Mouse (Mus musculus) forebrain, embryonic 11.5 days (tissue): ENCODE data around the gene Zfp831. TPM values are rescaled to one million over a fixed set of nuclear protein-coding genes. Genes with fewer than 3 reads are reported as not detected.

Source experiments
- ATAC-seq: fragments of 200-750 bp; cut with Nextera tagmentation; replicated peaks from 2 replicates; pipeline ENCODE4 v1.8.0; 2017; ENCODE audit warnings: moderate TSS enrichment; ENCODE audit not compliant: low FRiP score
- DNase-seq: peaks from one replicate; pipeline ENCODE4 v3.0.0-alpha.2; 2017; ENCODE audit warnings: low spot score
- H3K27ac ChIP-seq: fragments of 300-500 bp; sonication (generic); 2 replicates; pipeline ENCODE4 v1.5.1; 2014; ENCODE audit warnings: low read depth, low read length
- H3K27me3 ChIP-seq: fragments of 300-500 bp; sonication (generic); 2 replicates; pipeline ENCODE4 v1.6.1; 2014; ENCODE audit warnings: mild to moderate bottlenecking, low read length, mixed read lengths; ENCODE audit not compliant: control insufficient read depth, insufficient read depth
- H3K36me3 ChIP-seq: fragments of 300-500 bp; sonication (generic); 2 replicates; pipeline ENCODE4 v1.6.1; 2014; ENCODE audit warnings: mild to moderate bottlenecking, low read length, moderate library complexity, mixed read lengths; ENCODE audit not compliant: control insufficient read depth, insufficient read depth
- H3K4me1 ChIP-seq: fragments of 300-500 bp; sonication (generic); replicated peaks from 2 replicates; pipeline ENCODE4 v1.6.1; 2014; ENCODE audit warnings: low read length, mixed read lengths; ENCODE audit not compliant: control insufficient read depth, insufficient read depth
- H3K4me2 ChIP-seq: fragments of 300-500 bp; sonication (generic); 2 replicates; pipeline ENCODE4 v1.6.1; 2014; ENCODE audit warnings: low read depth, mild to moderate bottlenecking, low read length, moderate library complexity, mixed read lengths; ENCODE audit not compliant: severe bottlenecking
- H3K4me3 ChIP-seq: fragments of 300-500 bp; sonication (generic); 2 replicates; pipeline ENCODE4 v1.5.1; 2014; ENCODE audit warnings: low read depth, low read length
- H3K9ac ChIP-seq: fragments of 300-500 bp; sonication (generic); 2 replicates; pipeline ENCODE4 v1.6.1; 2014; ENCODE audit warnings: low read length
- H3K9me3 ChIP-seq: fragments of 300-500 bp; sonication (generic); 2 replicates; pipeline ENCODE4 v1.6.1; 2016; ENCODE audit warnings: low read length, mixed read lengths; ENCODE audit not compliant: control insufficient read depth
- WGBS: fragments of 180-500 bp; shearing (Covaris S2); extraction: QIAGEN DNeasy Blood & Tissue Kit; methylation state at CpG from one replicate; pipeline ENCODE4 v1.1.7; 2014; 5-methylcytosine and 5-hydroxymethylcytosine counted together
- polyA plus RNA-seq: library from polyadenylated mRNA; unstranded; fragments of >200 nt; fragmentation: Nextera tagmentation; extraction: Ambion mirVana; gene quantifications from 2 replicates; pipeline ENCODE4 v1.2.1, GENCODE M21; 2014

Gene Zfp831
- not detected in 2 replicates for polyA plus RNA-seq

- no peak for ATAC-seq
- 85% methylated on average over 18 of the region's 18 CpGs for WGBS
Measured at GRCm38 (mm10) chr2:174643448-174644144, at the start of gene Zfp831. TSS of gene Zfp831 (plus strand) at chr2:174643534.

GRCm38 (mm10) chr2:174594965-174595364, 48.4 kb upstream of the Zfp831 start:
- no peaks in the 10 kb centered on the region for H3K36me3 ChIP-seq
- H3K4me2 ChIP-seq = no peak overlapping the region
- H3K27me3 ChIP-seq = no peaks in the 10 kb centered on the region
- H3K4me1 ChIP-seq = no peaks in the 10 kb centered on the region
- H3K9ac ChIP-seq = no peak overlapping the region
- no peaks in the 10 kb centered on the region for H3K9me3 ChIP-seq
- no peak overlapping the region for H3K4me3 ChIP-seq
- ATAC-seq = no peak
- 71% methylated on average over 9 of the region's 9 CpGs for WGBS
- no peak for DNase-seq
- H3K27ac ChIP-seq = no peak overlapping the region

More at GRCm38 (mm10) chr2:174643448-174644144, at the start of gene Zfp831:
- DNase-seq = no peak
- Histone ChIP-seq H3K4me2 (no peak within 1 kb of the TSS), H3K27me3 (no peaks in the 10 kb centered on the region), H3K36me3 (no peaks in the 10 kb centered on the region), H3K4me3 (no peak within 1 kb of the TSS), H3K27ac (no peak within 1 kb of the TSS), H3K4me1 (no peaks in the 10 kb centered on the region), H3K9ac (no peak within 1 kb of the TSS), H3K9me3 (no peaks in the 10 kb centered on the region)

GRCm38 (mm10) chr2:174595611-174596010, 47.7 kb upstream of the Zfp831 start:
- DNase-seq = no peak
- Histone ChIP-seq H3K27ac (no peak overlapping the region), H3K4me2 (no peak overlapping the region), H3K36me3 (no peaks in the 10 kb centered on the region), H3K27me3 (no peaks in the 10 kb centered on the region), H3K9ac (no peak overlapping the region), H3K9me3 (no peaks in the 10 kb centered on the region), H3K4me3 (no peak overlapping the region), H3K4me1 (no peaks in the 10 kb centered on the region)
- no peak for ATAC-seq
- 94% methylated on average over 2 of the region's 2 CpGs for WGBS

- no peak for DNase-seq
Measured at GRCm38 (mm10) chr2:174596457-174596856, 46.9 kb upstream of the Zfp831 start.

GRCm38 (mm10) chr2:174598451-174598850, 44.9 kb upstream of the Zfp831 start:
- 79% methylated on average over 12 of the region's 12 CpGs for WGBS
- Histone ChIP-seq H3K27ac (no peak overlapping the region), H3K36me3 (no peaks in the 10 kb centered on the region), H3K9ac (no peak overlapping the region), H3K9me3 (no peaks in the 10 kb centered on the region), H3K27me3 (no peaks in the 10 kb centered on the region), H3K4me1 (no peaks in the 10 kb centered on the region), H3K4me2 (no peak overlapping the region), H3K4me3 (no peak overlapping the region)
- ATAC-seq = no peak
- no peak for DNase-seq

More at GRCm38 (mm10) chr2:174596457-174596856, 46.9 kb upstream of the Zfp831 start:
- ATAC-seq = no peak
- Histone ChIP-seq H3K9me3 (no peaks in the 10 kb centered on the region), H3K4me3 (no peak overlapping the region), H3K9ac (no peak overlapping the region), H3K27ac (no peak overlapping the region), H3K27me3 (no peaks in the 10 kb centered on the region), H3K4me1 (no peaks in the 10 kb centered on the region), H3K36me3 (no peaks in the 10 kb centered on the region), H3K4me2 (no peak overlapping the region)
- 85% methylated on average over 15 of the region's 15 CpGs for WGBS

- Histone ChIP-seq H3K27me3 (no peaks in the 10 kb centered on the region), H3K9ac (no peak overlapping the region), H3K27ac (no peak overlapping the region), H3K9me3 (no peaks in the 10 kb centered on the region), H3K36me3 (no peaks in the 10 kb centered on the region), H3K4me3 (no peak overlapping the region), H3K4me1 (no peaks in the 10 kb centered on the region), H3K4me2 (no peak overlapping the region)
- 80% methylated on average over 9 of the region's 9 CpGs for WGBS
- DNase-seq (no peak), ATAC-seq (no peak)
Measured at GRCm38 (mm10) chr2:174599071-174599635, 44.2 kb upstream of the Zfp831 start.

GRCm38 (mm10) chr2:174599853-174600271, 43.5 kb upstream of the Zfp831 start:
- no peak overlapping the region for H3K4me2 ChIP-seq
- no peaks in the 10 kb centered on the region for H3K9me3 ChIP-seq
- no peak for DNase-seq
- H3K27me3 ChIP-seq = no peaks in the 10 kb centered on the region
- no peak overlapping the region for H3K4me3 ChIP-seq
- 90% methylated on average over 9 of the region's 9 CpGs for WGBS
- H3K4me1 ChIP-seq = no peaks in the 10 kb centered on the region
- no peak overlapping the region for H3K9ac ChIP-seq
- ATAC-seq = no peak
- H3K27ac ChIP-seq = no peak overlapping the region
- H3K36me3 ChIP-seq = no peaks in the 10 kb centered on the region

- H3K27ac ChIP-seq = no peak overlapping the region
- no peak overlapping the region for H3K4me3 ChIP-seq
- H3K4me1 ChIP-seq = no peaks in the 10 kb centered on the region
- H3K36me3 ChIP-seq = no peaks in the 10 kb centered on the region
- H3K9ac ChIP-seq = no peak overlapping the region
- no peak for ATAC-seq
- 78% methylated on average over 9 of the region's 9 CpGs for WGBS
- no peaks in the 10 kb centered on the region for H3K9me3 ChIP-seq
- no peaks in the 10 kb centered on the region for H3K27me3 ChIP-seq
- H3K4me2 ChIP-seq = no peak overlapping the region
- DNase-seq = no peak
Measured at GRCm38 (mm10) chr2:174601938-174602685, 41.2 kb upstream of the Zfp831 start.
